Mouse (Mus musculus) CH12.LX (cell line): Measurements from ENCODE around the gene Grip1. TPM values are rescaled to one million over a fixed set of nuclear protein-coding genes. Genes with fewer than 3 reads are reported as not detected.

Experiments
- DNase-seq: peaks from one replicate; pipeline ENCODE4 v3.0.0-alpha.2; 2013; ENCODE audit errors: extremely low read depth
- H3K27ac ChIP-seq: 2 replicates; pipeline ENCODE4 v1.5.1; 2012; ENCODE audit warnings: low read depth, mild to moderate bottlenecking, control low read depth, moderate library complexity; ENCODE audit not compliant: insufficient read depth
- H3K27me3 ChIP-seq: replicated peaks from 2 replicates; pipeline ENCODE3; 2012; ENCODE audit warnings: inconsistent platforms
- H3K36me3 ChIP-seq, 2 experiments: replicated peaks in 1 of 2; 2 replicates each; pipeline versions ENCODE3 to v1.6.1; 2012; ENCODE audit warnings: inconsistent platforms in 1 of 2, low read length in 1 of 2, mild to moderate bottlenecking in 1 of 2, mixed read lengths in 1 of 2, moderate library complexity in 1 of 2; ENCODE audit not compliant: control insufficient read depth in 1 of 2, insufficient read depth in 1 of 2
- H3K4me1 ChIP-seq, 2 experiments: 2 replicates each; pipeline ENCODE4 v1.6.1; 2012; ENCODE audit warnings: inconsistent platforms in 1 of 2, moderate library complexity in 1 of 2; ENCODE audit not compliant: insufficient read depth in 2 of 2, control insufficient read depth in 1 of 2
- H3K4me2 ChIP-seq: 2 replicates; pipeline ENCODE4 v1.6.1; 2012; ENCODE audit warnings: low read depth, mild to moderate bottlenecking, control low read depth; ENCODE audit not compliant: poor library complexity, insufficient read depth, severe bottlenecking
- H3K4me3 ChIP-seq, 3 experiments: fragments of 150-350 bp in 1 of 3; sonication (generic) in 1 of 3; replicated peaks in 1 of 3; 2 replicates each; pipeline versions ENCODE3 to v1.5.1; 2011 to 2012; ENCODE audit warnings: low read depth in 2 of 3, low read length in 2 of 3, mild to moderate bottlenecking in 2 of 3, moderate library complexity in 2 of 3, control low read depth in 1 of 3, improper control_type of control experiment in 1 of 3, inconsistent platforms in 1 of 3, mixed read lengths in 1 of 3; ENCODE audit not compliant: poor library complexity in 1 of 3
- H3K79me2 ChIP-seq: replicated peaks from 2 replicates; pipeline ENCODE4 v1.6.1; 2012; ENCODE audit warnings: mild to moderate bottlenecking, moderate library complexity; ENCODE audit not compliant: control insufficient read depth, poor library complexity, insufficient read depth, severe bottlenecking; ENCODE audit errors: extremely low read depth
- H3K9ac ChIP-seq: 2 replicates; pipeline ENCODE4 v1.6.1; 2012; ENCODE audit warnings: low read depth, mild to moderate bottlenecking, control low read depth, moderate library complexity; ENCODE audit not compliant: insufficient read depth
- H3K9me3 ChIP-seq: replicated peaks from 2 replicates; pipeline ENCODE3; 2012; ENCODE audit warnings: low read length, inconsistent platforms, mixed read lengths
- CHD2 ChIP-seq: IDR thresholded peaks from 2 replicates; pipeline ENCODE4 v1.6.1; 2011; ENCODE audit warnings: low read length, improper control_type of control experiment
- CTCF ChIP-seq, 2 experiments: IDR thresholded peaks in 1 of 2; conservative IDR thresholded peaks in 1 of 2; 2 replicates each; pipeline ENCODE4 v1.5.1; 2011 to 2012; ENCODE audit warnings: low read depth in 2 of 2, low read length in 2 of 2, improper control_type of control experiment in 1 of 2, inconsistent platforms in 1 of 2, mild to moderate bottlenecking in 1 of 2, moderate library complexity in 1 of 2
- ETS1 ChIP-seq: conservative IDR thresholded peaks from 2 replicates; pipeline ENCODE4 v1.6.1; 2012; ENCODE audit warnings: low read depth, mild to moderate bottlenecking, inconsistent platforms, low read length, improper control_type of control experiment, moderate library complexity
- GABPA ChIP-seq: IDR thresholded peaks from 2 replicates; pipeline ENCODE4 v1.6.1; 2012; ENCODE audit warnings: low read depth, low read length, improper control_type of control experiment, inconsistent platforms; ENCODE audit not compliant: insufficient replicate concordance
- HCFC1 ChIP-seq: IDR thresholded peaks from 2 replicates; pipeline ENCODE4 v1.6.1; 2012; ENCODE audit warnings: low read depth, mild to moderate bottlenecking, inconsistent platforms, low read length, improper control_type of control experiment
- MAX ChIP-seq: IDR thresholded peaks from 2 replicates; pipeline ENCODE4 v1.6.1; 2011; ENCODE audit warnings: low read length, improper control_type of control experiment
- MXI1 ChIP-seq: IDR thresholded peaks from 2 replicates; pipeline ENCODE4 v1.6.1; 2011; ENCODE audit warnings: mild to moderate bottlenecking, low read depth, low read length, improper control_type of control experiment
- MYC ChIP-seq: IDR thresholded peaks from 2 replicates; pipeline ENCODE4 v1.6.1; 2011; ENCODE audit warnings: low read depth, mild to moderate bottlenecking, improper control_type of control experiment, low read length
- NELFE ChIP-seq: IDR thresholded peaks from 2 replicates; pipeline ENCODE4 v1.6.1; 2011; ENCODE audit warnings: low read depth, low read length, improper control_type of control experiment
- PAX5 ChIP-seq: IDR thresholded peaks from 2 replicates; pipeline ENCODE4 v1.6.1; 2012; ENCODE audit warnings: low read length, inconsistent platforms, mixed read lengths
- SMC3 ChIP-seq: IDR thresholded peaks from 2 replicates; pipeline ENCODE4 v1.6.1; 2011; ENCODE audit warnings: low read depth, low read length, improper control_type of control experiment
- TBP ChIP-seq: conservative IDR thresholded peaks from 2 replicates; pipeline ENCODE4 v1.6.1; 2011; ENCODE audit warnings: low read depth, low read length, improper control_type of control experiment
- TCF12 ChIP-seq: IDR thresholded peaks from 2 replicates; pipeline ENCODE4 v1.6.1; 2014; ENCODE audit warnings: low read depth, mild to moderate bottlenecking, inconsistent platforms, low read length, improper control_type of control experiment
- UBTF ChIP-seq: IDR thresholded peaks from 2 replicates; pipeline ENCODE4 v1.6.1; 2012; ENCODE audit warnings: low read depth, mild to moderate bottlenecking, inconsistent platforms, low read length, improper control_type of control experiment, moderate library complexity
- ZC3H11A ChIP-seq: IDR thresholded peaks from 2 replicates; pipeline ENCODE4 v1.6.1; 2012; ENCODE audit warnings: low read depth, mild to moderate bottlenecking, inconsistent platforms, low read length, improper control_type of control experiment
- ZKSCAN1 ChIP-seq: IDR thresholded peaks from 2 replicates; pipeline ENCODE4 v1.6.1; 2012; ENCODE audit warnings: low read depth, inconsistent platforms, low read length, improper control_type of control experiment, borderline replicate concordance
- ZMIZ1 ChIP-seq: IDR thresholded peaks from 2 replicates; pipeline ENCODE4 v1.6.1; 2012; ENCODE audit warnings: low read depth, mild to moderate bottlenecking, inconsistent platforms, low read length, improper control_type of control experiment
- ZNF384 ChIP-seq: IDR thresholded peaks from 2 replicates; pipeline ENCODE4 v1.6.1; 2012; ENCODE audit warnings: low read depth, low read length, improper control_type of control experiment, inconsistent platforms
- dilution Hi-C: fragments of 300-500 bp; cut with MboI; formaldehyde crosslinking; loops from 2 replicates; pipeline ENCODE4 v1.14.3; 2020; ENCODE audit warnings: low sequenced_read_pairs; ENCODE audit not compliant: extremely low pct_unique_long_range_greater_than_20kb, extremely low pct_ligation_motif_present
- in situ Hi-C: fragments of 300-500 bp; cut with MboI; formaldehyde crosslinking; loops from 3 replicates; pipeline ENCODE4 v1.14.3; 2019; ENCODE audit warnings: low sequenced_read_pairs, low pct_ligation_motif_present, low pct_unique_long_range_greater_than_20kb, mixed read lengths
- polyA plus RNA-seq: library from polyadenylated mRNA; unstranded; fragments of >175 nt; gene quantifications from 2 replicates; pipeline ENCODE4 v1.2.1, GENCODE M21; 2012; ENCODE audit warnings: low read depth; ENCODE audit not compliant: insufficient read length
- total RNA-seq, 2 experiments: library from RNA; depleted of rRNA; stranded (reverse); fragments of 300-350 nt in 1 of 2; fragments of >200 nt in 1 of 2; gene quantifications; 2 replicates each; pipeline ENCODE4 v1.2.3; 2012 to 2014

The Grip1 gene
- total and polyA plus RNA-seq, 3 experiments, result 0.09 to 0.33 (median 0.13) TPM

DNA sequence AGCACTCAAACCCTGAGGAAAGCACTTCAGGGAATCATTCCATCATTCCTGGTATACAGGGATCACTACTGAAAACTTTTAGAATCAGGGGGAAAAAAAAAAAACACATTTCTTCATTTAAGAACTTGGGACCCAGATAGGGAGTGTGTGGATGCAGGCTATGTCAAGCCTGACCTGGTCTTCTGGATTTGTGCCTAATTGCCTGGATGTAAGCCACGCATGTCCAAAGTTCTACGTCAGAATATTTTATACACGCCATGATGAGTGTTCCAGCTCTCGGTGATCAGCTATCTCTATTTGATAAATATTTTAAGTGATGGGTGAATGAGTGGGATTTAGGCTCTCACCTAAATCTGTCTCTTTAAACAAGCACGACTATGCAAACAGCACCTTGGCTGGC is 552.0 kb downstream of the Grip1 start:
- H3K36me3 ChIP-seq, result no peaks in the 10 kb centered on the region
- no peaks in the 10 kb centered on the region for H3K9me3 ChIP-seq
- no peaks in the 10 kb centered on the region for H3K79me2 ChIP-seq
- no peak for DNase-seq
- H3K9ac ChIP-seq, result no peak overlapping the region
- in situ Hi-C loops, result no loop called here
- H3K4me3 ChIP-seq, result no peak overlapping the region
- no peak overlapping the region for H3K27ac ChIP-seq
- TF ChIP-seq HCFC1, result no peak
- TF ChIP-seq ZMIZ1, result no peak
- no peak for TF ChIP-seq MXI1
- no peak for TF ChIP-seq ETS1
- no peak for TF ChIP-seq UBTF
- TF ChIP-seq ZNF384, result no peak
- TF ChIP-seq CHD2, result no peak
- no peak for TF ChIP-seq SMC3
- TF ChIP-seq MAX, result no peak
- no peak for TF ChIP-seq GABPA
- TF ChIP-seq MYC, result no peak
- no peak for TF ChIP-seq NELFE
- TF ChIP-seq ZKSCAN1, result no peak
- dilution Hi-C loops, result no loop called here
- H3K4me2 ChIP-seq, result no peak overlapping the region
- no peaks in the 10 kb centered on the region for H3K27me3 ChIP-seq
- H3K4me1 ChIP-seq, result peaks cover 0 to 4% of the 10 kb centered on the region in 2 experiments; a peak in 1 of 4 replicates

DNA sequence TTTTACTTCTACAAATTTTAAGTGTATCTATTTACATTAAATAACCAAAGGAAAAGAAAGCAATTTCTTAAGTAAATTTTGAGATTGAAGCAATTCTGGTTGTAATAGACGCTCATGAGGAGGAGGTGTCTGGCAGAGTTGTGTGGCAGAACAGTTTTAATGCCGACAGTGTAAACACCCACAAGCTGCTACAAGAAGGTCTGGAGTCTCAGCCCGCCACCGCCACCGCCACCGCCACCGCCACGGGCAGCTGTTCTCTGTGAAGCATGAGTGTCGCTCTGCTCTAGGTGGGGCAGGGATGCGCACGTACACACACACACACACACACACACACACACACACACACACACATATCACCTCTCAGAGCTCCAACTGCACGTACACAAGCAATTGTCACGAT is 558.7 kb downstream of the Grip1 start:
- no peak overlapping the region for H3K9ac ChIP-seq
- H3K79me2 ChIP-seq, result no peaks in the 10 kb centered on the region
- H3K36me3 ChIP-seq, result no peaks in the 10 kb centered on the region
- no peak for TF ChIP-seq CTCF (conservative IDR thresholded peaks at IDR 0.05 in 1 of 2, IDR thresholded peaks at IDR 0.05 in 1 of 2; ENCODE audit: low read depth in 2 of 2, low read length in 2 of 2)
- TF ChIP-seq ZMIZ1, result no peak
- no peak for TF ChIP-seq ZC3H11A
- no peak for TF ChIP-seq PAX5
- TF ChIP-seq TBP, result no peak
- no peak for TF ChIP-seq TCF12
- no peak for TF ChIP-seq MAX
- no peak for TF ChIP-seq CHD2
- TF ChIP-seq SMC3, result no peak
- TF ChIP-seq, all 38 proteins: peak for 0
- Histone ChIP-seq H3K27me3 (no peaks in the 10 kb centered on the region), H3K27ac (no peak overlapping the region), H3K4me1 (peaks cover 0 to 15% of the 10 kb centered on the region in 2 experiments; a peak in 2 of 4 replicates), H3K4me2 (no peak overlapping the region), H3K4me3 (no peak overlapping the region), H3K9me3 (no peaks in the 10 kb centered on the region)
- in situ Hi-C loops, result no loop called here
- dilution Hi-C loops, result no loop called here
- DNase-seq, result no peak
